Mouse (Mus musculus): ENCODE measurements around the gene Zdhhc12. TPM values are rescaled to one million over a fixed set of nuclear protein-coding genes. Genes with fewer than 3 reads are reported as not detected.
"Not testable (repeated sequence)": the region's sequence is repeated elsewhere in the genome, so short reads cannot be mapped to it uniquely, and the experiment has no call there.

Zdhhc12 gene
- total RNA-seq (2021) (1 to 10 TPM; 2.8 to 3.6 TPM), polyA plus RNA-seq (2012; rRNA removed) (10.3 and 15.8 TPM in 2 replicates)
- long read RNA-seq, partial matches to known transcripts = 0 of 4 reads
- long read RNA-seq, other reads (novel, unspliced or antisense) = 0 of 4 reads

- H3K4me1 ChIP-seq (ENCODE audit: control insufficient read depth, insufficient read depth, low read length) = no peaks in the 10 kb centered on the region
- no peaks in the 10 kb centered on the region for H3K27me3 ChIP-seq (ENCODE audit: control insufficient read depth, insufficient read depth, low read length)
- peak within 1 kb of the TSS; percentile 57 for H3K9ac ChIP-seq (ENCODE audit: low read depth, low read length)
- peak within 1 kb of the TSS; percentile 76 for H3K4me3 ChIP-seq
- peak; percentile 90 to 96 for DNase-seq
- no peaks in the 10 kb centered on the region for H3K79me2 ChIP-seq (replicated peaks; ENCODE audit: control insufficient read depth, insufficient read depth, low read length)
- under 1% methylated on average over 51 of the region's 51 CpGs for WGBS
- no peaks in the 10 kb centered on the region for H3K36me3 ChIP-seq (ENCODE audit: control insufficient read depth, insufficient read depth, low read length)
- peak within 1 kb of the TSS; percentile 86 for H3K27ac ChIP-seq
- intact Hi-C loops (cut with DNase I) = loop anchor here (1.0 kb wide), 1 partner anchor 15 kb away; no protein-coding TSS in a partner anchor
- TF ChIP-seq POLR2A (IDR thresholded peaks at IDR 0.05; ENCODE audit: insufficient read depth, low read depth, low read length) (peak; percentile 60), CTCF (IDR thresholded peaks at IDR 0.05) (peak; percentile 20; the same call in 1 of the 2 replicates), EP300 (IDR thresholded peaks at IDR 0.05; ENCODE audit: insufficient read depth, low read depth, low read length) (no peak)
Measured at GRCm38 (mm10) chr2:30093471-30094207, at the start of gene Zdhhc12. Gene Zdhhc12, minus strand, starts transcription at chr2:30093648.

DNA sequence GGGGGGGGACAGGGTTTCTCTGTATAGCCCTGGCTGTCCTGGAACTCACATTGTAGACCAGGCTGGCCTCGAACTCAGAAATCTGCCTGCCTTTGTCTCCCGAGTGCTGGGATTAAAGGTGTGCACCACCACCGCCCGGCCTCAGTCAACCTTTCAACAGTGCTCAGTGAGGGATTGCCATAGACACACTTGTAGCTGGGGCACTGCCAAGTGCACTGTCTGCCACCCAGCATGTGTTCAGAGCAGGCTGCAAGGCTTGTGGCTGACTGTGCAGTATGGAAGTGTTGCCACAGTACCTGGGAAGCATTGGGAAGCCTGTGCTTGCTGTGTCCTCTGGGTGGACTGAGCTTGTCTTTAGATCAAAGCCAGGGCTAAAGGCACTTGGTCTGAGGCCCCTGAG, 46.6 kb upstream of the Zdhhc12 start:
- not testable (repeated sequence) for H3K79me2 ChIP-seq (replicated peaks; ENCODE audit: control insufficient read depth, insufficient read depth, low read length)

GRCm38 (mm10) chr2:30136458-30136857, 43.0 kb upstream of the Zdhhc12 start:
- TF ChIP-seq EP300 (IDR thresholded peaks at IDR 0.05; ENCODE audit: insufficient read depth, low read depth, low read length) (no peak), CTCF (IDR thresholded peaks at IDR 0.05) (no peak), POLR2A (IDR thresholded peaks at IDR 0.05; ENCODE audit: insufficient read depth, low read depth, low read length) (no peak)
- Histone ChIP-seq H3K4me1 (ENCODE audit: control insufficient read depth, insufficient read depth, low read length) (peaks cover 5% of the 10 kb centered on the region), H3K27ac (no peak overlapping the region), H3K4me3 (no peak overlapping the region), H3K79me2 (replicated peaks; ENCODE audit: control insufficient read depth, insufficient read depth, low read length) (no peaks in the 10 kb centered on the region), H3K27me3 (ENCODE audit: control insufficient read depth, insufficient read depth, low read length) (no peaks in the 10 kb centered on the region), H3K36me3 (ENCODE audit: control insufficient read depth, insufficient read depth, low read length) (peaks cover 2% of the 10 kb centered on the region; the same call in 1 of the 2 replicates), H3K9ac (ENCODE audit: low read depth, low read length) (no peak overlapping the region)
- intact Hi-C loops (cut with DNase I) = no loop called here
- peak in 1 of 2 experiments; percentile 16 for DNase-seq
- WGBS = 75% methylated on average over 10 of the region's 10 CpGs

More for the DNA sequence above, 46.6 kb upstream of the Zdhhc12 start:
- H3K4me3 ChIP-seq; H3K27ac ChIP-seq; H3K4me1 ChIP-seq (ENCODE audit: control insufficient read depth, insufficient read depth, low read length); intact Hi-C loops (cut with DNase I); H3K36me3 ChIP-seq (ENCODE audit: control insufficient read depth, insufficient read depth, low read length); H3K9ac ChIP-seq (ENCODE audit: low read depth, low read length); H3K27me3 ChIP-seq (ENCODE audit: control insufficient read depth, insufficient read depth, low read length); DNase-seq: not testable (repeated sequence)
- WGBS = 78% methylated on average over 4 of the region's 4 CpGs

DNA sequence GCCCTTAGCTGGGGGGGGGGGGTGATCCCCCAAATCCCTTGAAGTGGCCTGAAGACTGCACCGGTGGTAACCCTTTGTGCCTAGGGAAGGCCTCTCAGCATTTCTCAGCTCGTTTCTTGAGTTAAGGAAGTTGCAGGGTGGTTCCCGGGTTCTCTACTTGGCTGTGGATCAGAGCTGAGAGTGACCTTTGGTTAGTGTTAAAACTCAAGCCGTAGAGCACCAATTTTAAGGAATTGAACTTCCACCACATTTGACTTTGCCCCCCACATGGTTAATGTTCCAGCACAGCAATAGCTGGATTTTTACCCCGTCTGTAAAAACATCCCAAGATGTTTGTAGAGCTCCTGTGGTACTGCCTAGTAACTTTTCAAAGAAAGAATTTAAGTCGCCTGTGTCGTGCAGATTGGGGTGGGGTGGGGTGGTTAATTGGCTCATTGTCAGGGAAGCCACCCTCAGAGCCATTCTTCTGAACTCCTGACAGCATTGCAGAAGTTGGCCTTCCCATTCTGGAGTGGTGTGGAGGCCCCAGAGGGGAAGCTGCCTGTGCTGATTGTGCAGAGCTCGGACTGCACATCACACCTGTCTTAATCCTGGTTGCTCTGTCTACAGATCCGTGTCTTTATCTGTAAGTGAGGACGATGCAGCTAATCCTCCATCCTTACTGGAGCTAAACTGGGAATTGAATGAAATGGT, 41.6 kb upstream of the Zdhhc12 start:
- Histone ChIP-seq H3K79me2 (replicated peaks; ENCODE audit: control insufficient read depth, insufficient read depth, low read length) (no peaks in the 10 kb centered on the region), H3K4me3 (peak overlapping the region; percentile 96; the same call in 1 of the 2 replicates), H3K9ac (ENCODE audit: low read depth, low read length) (peak overlapping the region; percentile 28; the same call in 1 of the 2 replicates), H3K36me3 (ENCODE audit: control insufficient read depth, insufficient read depth, low read length) (peaks cover 2% of the 10 kb centered on the region; the same call in 1 of the 2 replicates), H3K27me3 (ENCODE audit: control insufficient read depth, insufficient read depth, low read length) (no peaks in the 10 kb centered on the region), H3K4me1 (ENCODE audit: control insufficient read depth, insufficient read depth, low read length) (peaks cover 5% of the 10 kb centered on the region), H3K27ac (peak overlapping the region; percentile 91)
- peak in 1 of 2 experiments; percentile 23 for DNase-seq
- TF ChIP-seq CTCF (IDR thresholded peaks at IDR 0.05) (no peak), EP300 (IDR thresholded peaks at IDR 0.05; ENCODE audit: insufficient read depth, low read depth, low read length) (no peak), POLR2A (IDR thresholded peaks at IDR 0.05; ENCODE audit: insufficient read depth, low read depth, low read length) (no peak)
- intact Hi-C loops (cut with DNase I) = loop anchor here (5.0 kb wide), 1 partner anchor 152 kb away; the partner anchor contains the start of genes Dolk and Nup188
- WGBS = 39% methylated on average over 10 of the region's 10 CpGs

- Histone ChIP-seq H3K4me3 (peak overlapping the region; percentile 96), H3K27ac (peak overlapping the region; percentile 91), H3K79me2 (replicated peaks; ENCODE audit: control insufficient read depth, insufficient read depth, low read length) (no peaks in the 10 kb centered on the region), H3K36me3 (ENCODE audit: control insufficient read depth, insufficient read depth, low read length) (peaks cover 2% of the 10 kb centered on the region; the same call in 1 of the 2 replicates), H3K27me3 (ENCODE audit: control insufficient read depth, insufficient read depth, low read length) (no peaks in the 10 kb centered on the region), H3K4me1 (ENCODE audit: control insufficient read depth, insufficient read depth, low read length) (peaks cover 5% of the 10 kb centered on the region), H3K9ac (ENCODE audit: low read depth, low read length) (peak overlapping the region; percentile 61)
- WGBS = 4% methylated on average over 6 of the region's 6 CpGs
- DNase-seq = peak; percentile 29 to 31
- no peak for TF ChIP-seq POLR2A (IDR thresholded peaks at IDR 0.05; ENCODE audit: insufficient read depth, low read depth, low read length)
- no peak for TF ChIP-seq EP300 (IDR thresholded peaks at IDR 0.05; ENCODE audit: insufficient read depth, low read depth, low read length)
- no peak for TF ChIP-seq CTCF (IDR thresholded peaks at IDR 0.05)
- intact Hi-C loops (cut with DNase I) = loop anchor here (5.0 kb wide), 1 partner anchor 153 kb away; the partner anchor contains the start of genes Dolk and Nup188
Measured at GRCm38 (mm10) chr2:30134378-30134711, 40.9 kb upstream of the Zdhhc12 start.
